Mouse (Mus musculus): ENCODE data around the gene Mrap. TPM values are rescaled to one million over a fixed set of nuclear protein-coding genes. Genes with fewer than 3 reads are reported as not detected.

Mrap gene
- polyA plus RNA-seq, 1 experiment from 2014 or later = 2.1 TPM

- Histone ChIP-seq H3K36me3 (no peaks in the 10 kb centered on the region), H3K27ac (peak overlapping the region; percentile 16; the same call in 1 of the 2 replicates), H3K4me2 (peak overlapping the region; percentile 34), H3K9ac (no peak overlapping the region), H3K9me3 (no peaks in the 10 kb centered on the region), H3K27me3 (peaks cover 12% of the 10 kb centered on the region; the same call in 1 of the 2 replicates), H3K4me1 (peaks cover 62% of the 10 kb centered on the region), H3K4me3 (no peak overlapping the region)
- no peak for ATAC-seq (ENCODE audit: borderline replicate concordance, extremely low read depth, low FRiP score, low TSS enrichment)
- WGBS = 19% methylated on average over 17 of the region's 17 CpGs
These were observed 28.2 kb upstream of the Mrap start for GRCm38 (mm10) chr16:90709711-90710289.

- Histone ChIP-seq H3K4me2 (peak overlapping the region; percentile 34), H3K4me1 (peaks cover 58% of the 10 kb centered on the region), H3K9me3 (no peaks in the 10 kb centered on the region), H3K4me3 (no peak overlapping the region), H3K9ac (no peak overlapping the region), H3K36me3 (no peaks in the 10 kb centered on the region), H3K27me3 (peaks cover 12% of the 10 kb centered on the region; the same call in 1 of the 2 replicates), H3K27ac (peak overlapping the region; percentile 16; the same call in 1 of the 2 replicates)
- WGBS = 36% methylated on average over 12 of the region's 12 CpGs
- no peak for ATAC-seq (ENCODE audit: borderline replicate concordance, extremely low read depth, low FRiP score, low TSS enrichment)
These were observed 27.7 kb upstream of the Mrap start for GRCm38 (mm10) chr16:90710313-90710712.

- Histone ChIP-seq H3K9ac (no peak overlapping the region), H3K4me2 (no peak overlapping the region), H3K27ac (no peak overlapping the region), H3K36me3 (peaks cover 41% of the 10 kb centered on the region), H3K4me3 (no peak overlapping the region), H3K4me1 (peaks cover 14% of the 10 kb centered on the region), H3K27me3 (no peaks in the 10 kb centered on the region), H3K9me3 (no peaks in the 10 kb centered on the region)
- no peak for ATAC-seq (ENCODE audit: borderline replicate concordance, extremely low read depth, low FRiP score, low TSS enrichment)
- 94% methylated on average over 4 of the region's 4 CpGs for WGBS
These were observed 14.0 kb upstream of the Mrap start for GRCm38 (mm10) chr16:90724051-90724450.

GRCm38 (mm10) chr16:90726600-90727227 lies 11.3 kb upstream of the Mrap start:
- H3K27ac ChIP-seq = 0 out of 2 replicates have a peak overlapping the region, but pooled peaks have one; percentile 29
- ATAC-seq (ENCODE audit: borderline replicate concordance, extremely low read depth, low FRiP score, low TSS enrichment) = peak; percentile 49; the same call in 1 of the 2 replicates

GRCm38 (mm10) chr16:90727233-90728115 lies 10.5 kb upstream of the Mrap start, which contains the start of gene Mis18a:
Gene Mis18a (minus strand): TSS chr16:90727404.
- under 1% methylated on average over 52 of the region's 53 CpGs for WGBS
- Histone ChIP-seq H3K27me3 (no peaks in the 10 kb centered on the region), H3K4me1 (peaks cover 14% of the 10 kb centered on the region), H3K4me3 (peak within 1 kb of the TSS; percentile 80), H3K4me2 (peak within 1 kb of the TSS; percentile 93), H3K9ac (peak within 1 kb of the TSS; percentile 86), H3K9me3 (0 out of 2 replicates have a peak, but pooled peaks cover 2% of the 10 kb centered on the region), H3K36me3 (peaks cover 21% of the 10 kb centered on the region), H3K27ac (peak within 1 kb of the TSS; percentile 39)
- peak; percentile 96 for ATAC-seq (ENCODE audit: borderline replicate concordance, extremely low read depth, low FRiP score, low TSS enrichment)

More at GRCm38 (mm10) chr16:90726600-90727227, 11.3 kb upstream of the Mrap start:
- 4% methylated on average over 38 of the region's 38 CpGs for WGBS
- Histone ChIP-seq H3K9ac (peak overlapping the region; percentile 86), H3K4me1 (peaks cover 14% of the 10 kb centered on the region), H3K9me3 (0 out of 2 replicates have a peak, but pooled peaks cover 2% of the 10 kb centered on the region), H3K36me3 (peaks cover 25% of the 10 kb centered on the region), H3K4me2 (peak overlapping the region; percentile 93), H3K4me3 (peak overlapping the region; percentile 80), H3K27me3 (no peaks in the 10 kb centered on the region)

- Histone ChIP-seq H3K27ac (no peak overlapping the region), H3K36me3 (no peaks in the 10 kb centered on the region), H3K9ac (no peak overlapping the region), H3K9me3 (0 out of 2 replicates have a peak, but pooled peaks cover 2% of the 10 kb centered on the region), H3K4me3 (no peak overlapping the region), H3K4me1 (0 out of 2 replicates have a peak, but pooled peaks cover 2% of the 10 kb centered on the region), H3K27me3 (no peaks in the 10 kb centered on the region), H3K4me2 (no peak overlapping the region)
- 77% methylated on average over 4 of the region's 4 CpGs for WGBS
- ATAC-seq (ENCODE audit: borderline replicate concordance, extremely low read depth, low FRiP score, low TSS enrichment) = no peak
These were observed 2.4 kb upstream of the Mrap start for GRCm38 (mm10) chr16:90735611-90736010.

- H3K9ac ChIP-seq = no peak overlapping the region
- no peaks in the 10 kb centered on the region for H3K36me3 ChIP-seq
- H3K4me2 ChIP-seq = no peak overlapping the region
- no peak overlapping the region for H3K4me3 ChIP-seq
- no peaks in the 10 kb centered on the region for H3K9me3 ChIP-seq
- ATAC-seq (ENCODE audit: borderline replicate concordance, extremely low read depth, low FRiP score, low TSS enrichment) = no peak
- no peaks in the 10 kb centered on the region for H3K27me3 ChIP-seq
- 0 out of 2 replicates have a peak, but pooled peaks cover 2% of the 10 kb centered on the region for H3K4me1 ChIP-seq
- no peak overlapping the region for H3K27ac ChIP-seq
- WGBS = 47% methylated on average over 10 of the region's 10 CpGs
These were observed 1.2 kb upstream of the Mrap start for GRCm38 (mm10) chr16:90736672-90737270.

- Histone ChIP-seq H3K9me3 (no peaks in the 10 kb centered on the region), H3K36me3 (peaks cover 3% of the 10 kb centered on the region; the same call in 1 of the 2 replicates), H3K9ac (no peak overlapping the region), H3K4me3 (no peak overlapping the region), H3K27me3 (no peaks in the 10 kb centered on the region), H3K4me1 (peaks cover 4% of the 10 kb centered on the region; the same call in 1 of the 2 replicates), H3K27ac (0 out of 2 replicates have a peak overlapping the region, but pooled peaks have one; percentile 9), H3K4me2 (no peak overlapping the region)
- peak; percentile 64; the same call in 1 of the 2 replicates for ATAC-seq (ENCODE audit: borderline replicate concordance, extremely low read depth, low FRiP score, low TSS enrichment)
- WGBS = 76% methylated on average over 6 of the region's 6 CpGs
These were observed 9.1 kb downstream of the Mrap start for GRCm38 (mm10) chr16:90747143-90747542.

- ATAC-seq (ENCODE audit: borderline replicate concordance, extremely low read depth, low FRiP score, low TSS enrichment) = no peak
- Histone ChIP-seq H3K4me2 (no peak overlapping the region), H3K9me3 (no peaks in the 10 kb centered on the region), H3K27ac (no peak overlapping the region), H3K4me1 (peaks cover 4% of the 10 kb centered on the region; the same call in 1 of the 2 replicates), H3K36me3 (peaks cover 4% of the 10 kb centered on the region; the same call in 1 of the 2 replicates), H3K27me3 (no peaks in the 10 kb centered on the region), H3K4me3 (no peak overlapping the region), H3K9ac (no peak overlapping the region)
- WGBS = 91% methylated on average over 7 of the region's 7 CpGs
These were observed 10.2 kb downstream of the Mrap start for GRCm38 (mm10) chr16:90748169-90748568.

- H3K4me2 ChIP-seq = no peak overlapping the region
- peaks cover 37% of the 10 kb centered on the region for H3K36me3 ChIP-seq
- H3K27ac ChIP-seq = no peak overlapping the region
- no peak overlapping the region for H3K4me3 ChIP-seq
- H3K4me1 ChIP-seq = peaks cover 2% of the 10 kb centered on the region; the same call in 1 of the 2 replicates
- WGBS = 89% methylated on average over 13 of the region's 13 CpGs
- H3K9ac ChIP-seq = no peak overlapping the region
- no peaks in the 10 kb centered on the region for H3K9me3 ChIP-seq
- ATAC-seq (ENCODE audit: borderline replicate concordance, extremely low read depth, low FRiP score, low TSS enrichment) = no peak
- no peaks in the 10 kb centered on the region for H3K27me3 ChIP-seq
These were observed 15.5 kb downstream of the Mrap start for GRCm38 (mm10) chr16:90753386-90753941.

GRCm38 (mm10) chr16:90759335-90759734 lies 21.3 kb downstream of the Mrap start:
- H3K4me3 ChIP-seq = no peak overlapping the region
- no peak overlapping the region for H3K27ac ChIP-seq
- no peak for ATAC-seq (ENCODE audit: borderline replicate concordance, extremely low read depth, low FRiP score, low TSS enrichment)
- WGBS = 47% methylated on average over 3 of the region's 3 CpGs
- H3K27me3 ChIP-seq = no peaks in the 10 kb centered on the region
- H3K9me3 ChIP-seq = no peaks in the 10 kb centered on the region
- H3K36me3 ChIP-seq = peaks cover 26% of the 10 kb centered on the region
- no peak overlapping the region for H3K9ac ChIP-seq
- no peaks in the 10 kb centered on the region; the same call in 1 of the 2 replicates for H3K4me1 ChIP-seq
- no peak overlapping the region for H3K4me2 ChIP-seq
